Mouse (Mus musculus) limb, embryonic 11.5 days (tissue): ENCODE measurements at regions not wholly inside any gene's neighbourhood (a gene's known extent, or its start where the extent isn't known, plus 50 kb on each side); places are given as distances from the start of the nearest gene placed in this dataset.

ENCODE experiments used
- ATAC-seq: fragments of 200-750 bp; cut with Nextera tagmentation; 2 replicates; pipeline ENCODE4 v1.8.0; 2017; ENCODE audit warnings: low read depth; ENCODE audit not compliant: insufficient number of reproducible peaks, low FRiP score, low TSS enrichment
- DNase-seq: peaks from one replicate; pipeline ENCODE4 v3.0.0-alpha.2; 2015; ENCODE audit warnings: low spot score
- H3K27ac ChIP-seq: fragments of 300-500 bp; sonication (generic); replicated peaks from 2 replicates; pipeline ENCODE4 v1.5.1; 2014; ENCODE audit warnings: low read depth, mild to moderate bottlenecking, low read length
- H3K27me3 ChIP-seq: fragments of 300-500 bp; sonication (generic); 2 replicates; pipeline ENCODE4 v1.6.1; 2014; ENCODE audit warnings: mild to moderate bottlenecking, low read length, mixed read lengths; ENCODE audit not compliant: control insufficient read depth, insufficient read depth
- H3K36me3 ChIP-seq: fragments of 300-500 bp; sonication (generic); 2 replicates; pipeline ENCODE4 v1.6.1; 2014; ENCODE audit warnings: mild to moderate bottlenecking, low read length, moderate library complexity, mixed read lengths; ENCODE audit not compliant: control insufficient read depth, insufficient read depth
- H3K4me1 ChIP-seq: fragments of 300-500 bp; sonication (generic); 2 replicates; pipeline ENCODE4 v1.6.1; 2014; ENCODE audit warnings: low read length, mixed read lengths; ENCODE audit not compliant: control insufficient read depth, insufficient read depth
- H3K4me2 ChIP-seq: fragments of 300-500 bp; sonication (generic); 2 replicates; pipeline ENCODE4 v1.6.1; 2014; ENCODE audit warnings: low read depth, mild to moderate bottlenecking, moderate library complexity; ENCODE audit not compliant: severe bottlenecking
- H3K4me3 ChIP-seq: fragments of 300-500 bp; sonication (generic); 2 replicates; pipeline ENCODE4 v1.5.1; 2014; ENCODE audit warnings: low read depth, low read length
- H3K9ac ChIP-seq: fragments of 300-500 bp; sonication (generic); 2 replicates; pipeline ENCODE4 v1.6.1; 2014; ENCODE audit warnings: mild to moderate bottlenecking, low read length
- H3K9me3 ChIP-seq: fragments of 300-500 bp; sonication (generic); 2 replicates; pipeline ENCODE4 v1.6.1; 2016; ENCODE audit warnings: low read length; ENCODE audit not compliant: control insufficient read depth
- WGBS: fragments of 180-500 bp; shearing (Covaris S2); extraction: QIAGEN DNeasy Blood & Tissue Kit; methylation state at CpG from one replicate; pipeline ENCODE4 v1.1.7; 2014; 5-methylcytosine and 5-hydroxymethylcytosine counted together

DNA sequence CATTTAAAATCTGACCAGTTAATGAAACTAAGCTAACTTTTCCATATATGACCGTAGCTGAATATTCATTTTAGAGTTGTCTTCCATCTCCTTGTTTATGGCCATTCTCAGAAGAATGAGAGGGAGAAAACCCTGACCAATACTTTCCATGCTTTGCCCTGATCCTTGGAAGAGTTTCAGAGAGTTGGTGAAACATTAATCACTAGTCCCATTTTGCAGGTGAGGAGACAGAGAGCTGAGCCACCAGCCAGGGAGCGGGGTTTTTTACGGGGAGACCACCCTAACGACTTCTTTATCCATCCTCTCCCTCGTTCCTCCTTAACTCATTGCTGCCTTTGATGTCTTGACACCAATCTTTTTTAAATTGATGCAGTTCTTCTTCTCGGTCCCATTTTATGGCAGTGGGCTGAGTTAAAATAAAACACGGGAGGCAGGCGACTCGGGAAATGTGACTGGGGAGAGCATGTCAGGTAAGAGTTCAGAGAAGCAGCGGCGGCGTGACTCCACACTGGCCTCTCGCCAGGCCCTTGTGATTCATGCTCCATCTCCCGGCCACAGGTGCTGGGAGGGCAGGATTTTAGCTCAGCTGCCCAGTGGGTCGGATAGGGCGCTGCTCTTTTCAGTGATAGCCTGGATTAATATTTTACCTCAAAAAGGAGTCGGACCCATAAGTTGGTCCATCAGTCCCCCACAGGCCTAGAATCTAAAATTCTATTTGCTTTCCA, 81.3 kb upstream of the Nrip1 start:
- Histone ChIP-seq H3K9me3 (no peaks in the 10 kb centered on the region), H3K4me3 (no peak overlapping the region), H3K27me3 (no peaks in the 10 kb centered on the region), H3K27ac (no peak overlapping the region), H3K4me2 (no peak overlapping the region), H3K9ac (no peak overlapping the region), H3K36me3 (no peaks in the 10 kb centered on the region), H3K4me1 (0 out of 2 replicates have a peak, but pooled peaks cover 7% of the 10 kb centered on the region)
- 38% methylated on average over 17 of the region's 17 CpGs for WGBS
- ATAC-seq, result no peak
- DNase-seq, result peak; percentile 37

DNA sequence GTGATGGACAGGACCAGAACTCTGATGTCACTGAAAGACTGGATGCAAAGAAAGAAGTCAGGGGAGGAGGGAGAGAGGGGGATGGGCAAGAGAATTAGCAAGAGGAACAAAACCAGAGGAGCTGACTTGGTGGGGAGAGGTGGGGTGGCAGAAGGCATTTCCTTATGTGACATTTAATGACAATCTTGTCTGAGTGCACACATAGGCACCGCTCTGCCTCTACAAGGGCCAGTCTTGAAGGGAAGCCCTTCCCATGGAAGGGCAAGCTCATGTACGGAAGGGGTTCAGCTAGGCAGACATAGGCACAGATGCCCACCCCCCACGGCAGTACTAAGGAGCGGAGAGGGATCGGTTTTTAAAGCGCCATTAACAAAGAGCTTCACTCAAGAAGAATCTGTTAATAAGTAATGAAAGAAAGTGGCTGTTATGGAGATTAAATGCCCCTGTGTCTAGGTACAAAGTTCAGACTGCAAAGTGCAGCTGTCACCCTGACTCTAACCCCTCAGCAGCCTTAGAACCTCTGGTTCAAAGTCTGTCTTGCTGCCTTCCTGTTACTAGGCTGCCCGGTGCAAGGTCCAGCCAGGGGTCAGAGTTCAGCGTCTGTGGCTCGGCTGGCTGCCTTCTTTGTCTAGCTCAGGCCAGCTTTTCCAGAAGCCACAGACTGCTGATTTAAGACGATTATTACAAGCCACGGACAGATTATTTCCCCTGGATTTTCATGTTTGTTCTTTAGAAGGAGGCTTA, 80.0 kb upstream of the Nrip1 start:
- H3K27me3 ChIP-seq, result no peaks in the 10 kb centered on the region
- no peak overlapping the region for H3K4me2 ChIP-seq
- ATAC-seq (peak; percentile 68; the same call in 1 of the 2 replicates), DNase-seq (peak; percentile 65)
- H3K4me1 ChIP-seq, result 0 out of 2 replicates have a peak, but pooled peaks cover 7% of the 10 kb centered on the region
- H3K27ac ChIP-seq, result no peak overlapping the region
- 11% methylated on average over 11 of the region's 11 CpGs for whole genome bisulfite sequencing
- H3K9ac ChIP-seq, result no peak overlapping the region
- no peaks in the 10 kb centered on the region for H3K9me3 ChIP-seq
- no peak overlapping the region for H3K4me3 ChIP-seq
- H3K36me3 ChIP-seq, result no peaks in the 10 kb centered on the region

DNA sequence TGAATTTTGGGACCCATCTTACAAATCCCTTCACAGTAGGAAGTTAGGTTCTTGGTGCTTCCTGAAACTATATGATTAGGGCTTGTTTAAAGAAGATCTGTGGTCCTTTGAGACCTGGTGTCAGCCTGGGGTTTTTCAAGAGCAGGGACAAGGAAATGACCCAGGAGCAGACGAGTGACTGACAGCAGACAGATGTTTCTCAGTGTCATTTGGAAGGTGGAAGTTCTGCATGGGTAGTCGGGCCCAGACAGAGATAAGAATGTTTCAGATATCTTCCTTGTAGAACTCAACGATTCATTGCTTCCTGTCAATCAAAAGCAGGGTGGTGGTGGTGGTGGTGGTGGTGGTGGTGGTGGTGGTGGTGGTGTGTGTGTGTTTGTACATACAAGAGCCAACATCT, 75.1 kb upstream of the Nrip1 start:
- DNase-seq, result no peak
- H3K4me2 ChIP-seq, result no peak overlapping the region
- no peaks in the 10 kb centered on the region for H3K27me3 ChIP-seq
- WGBS, result 82% methylated on average over 3 of the region's 3 CpGs
- H3K4me1 ChIP-seq, result 0 out of 2 replicates have a peak, but pooled peaks cover under 1% of the 10 kb centered on the region
- H3K27ac ChIP-seq, result no peak overlapping the region
- no peak overlapping the region for H3K4me3 ChIP-seq
- ATAC-seq, result no peak
- H3K9ac ChIP-seq, result no peak overlapping the region
- no peaks in the 10 kb centered on the region for H3K36me3 ChIP-seq
- no peaks in the 10 kb centered on the region for H3K9me3 ChIP-seq

DNA sequence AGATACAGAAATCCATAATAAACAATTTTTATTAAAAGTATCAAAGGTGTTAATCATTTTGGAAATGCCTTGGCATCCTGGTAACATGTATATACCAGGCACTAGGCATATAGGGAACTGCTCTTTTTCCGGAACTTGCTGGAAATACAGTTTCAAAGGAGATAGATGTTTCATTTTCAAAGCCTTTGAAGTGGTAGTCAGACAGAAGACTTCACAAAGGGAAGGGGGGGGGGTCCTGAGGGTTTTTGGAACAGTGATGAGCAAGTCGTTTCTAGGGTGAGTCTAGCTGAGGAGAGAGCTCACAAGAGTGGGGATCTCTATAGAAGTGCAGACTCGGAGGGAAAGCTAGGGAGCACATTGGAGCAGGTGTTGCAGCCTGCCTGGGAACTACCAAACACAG, 73.4 kb upstream of the Nrip1 start:
- 73% methylated on average over 3 of the region's 3 CpGs for WGBS
- no peaks in the 10 kb centered on the region for H3K27me3 ChIP-seq
- H3K4me2 ChIP-seq, result no peak overlapping the region
- H3K27ac ChIP-seq, result no peak overlapping the region
- DNase-seq (no peak), ATAC-seq (no peak)
- no peaks in the 10 kb centered on the region for H3K4me1 ChIP-seq
- H3K9me3 ChIP-seq, result no peaks in the 10 kb centered on the region
- H3K36me3 ChIP-seq, result no peaks in the 10 kb centered on the region
- no peak overlapping the region for H3K9ac ChIP-seq
- no peak overlapping the region for H3K4me3 ChIP-seq

DNA sequence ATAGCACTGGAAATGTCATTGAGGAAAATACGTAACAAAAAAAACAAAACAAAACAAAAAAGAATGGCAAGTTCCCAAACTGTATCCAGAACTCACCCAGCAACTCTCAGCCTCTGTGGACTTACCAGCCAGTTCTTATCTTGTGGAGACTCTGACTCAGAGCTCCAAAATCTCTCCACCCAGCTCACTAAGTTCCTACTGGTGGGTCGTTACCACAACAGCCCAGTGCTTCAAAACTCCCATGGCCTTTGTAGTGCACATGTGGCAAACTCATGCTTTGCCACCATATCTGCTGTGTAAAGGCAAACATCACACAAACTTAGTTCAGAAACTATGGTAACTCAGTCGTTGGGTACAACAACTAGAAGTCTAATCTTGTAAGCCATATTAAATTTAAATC, 71.0 kb upstream of the Nrip1 start:
- WGBS, result 75% methylated on average over 3 of the region's 3 CpGs
- no peak overlapping the region for H3K27ac ChIP-seq

DNA sequence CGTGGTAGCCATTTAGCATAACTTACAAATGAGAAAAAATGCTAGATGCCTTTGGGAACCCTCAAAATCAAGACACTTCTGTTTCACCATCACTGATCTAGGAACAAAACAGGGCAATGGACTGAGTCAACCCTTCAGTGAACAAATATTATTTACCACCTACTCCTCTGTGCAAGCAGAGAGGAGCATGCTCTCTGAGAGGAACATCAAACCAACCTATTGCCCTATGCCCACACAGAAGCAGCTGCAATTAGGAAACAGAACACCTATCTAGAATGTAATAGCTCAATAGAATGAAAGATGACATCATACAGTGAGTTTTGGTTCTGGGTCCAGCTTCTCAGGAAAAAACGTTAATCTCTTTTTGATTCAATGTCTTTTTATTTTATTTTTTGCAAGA, 69.0 kb upstream of the Nrip1 start:
- Histone ChIP-seq H3K9me3 (no peaks in the 10 kb centered on the region), H3K27ac (no peak overlapping the region), H3K9ac (no peak overlapping the region), H3K4me3 (no peak overlapping the region), H3K4me2 (no peak overlapping the region), H3K27me3 (no peaks in the 10 kb centered on the region), H3K36me3 (no peaks in the 10 kb centered on the region), H3K4me1 (no peaks in the 10 kb centered on the region)
- 86% methylated on average over 2 of the region's 2 CpGs for WGBS
- no peak for ATAC-seq
- DNase-seq, result no peak

More for the DNA sequence above, 71.0 kb upstream of the Nrip1 start:
- no peaks in the 10 kb centered on the region for H3K9me3 ChIP-seq
- DNase-seq (no peak), ATAC-seq (no peak)
- H3K4me1 ChIP-seq, result no peaks in the 10 kb centered on the region
- H3K9ac ChIP-seq, result no peak overlapping the region
- H3K4me3 ChIP-seq, result no peak overlapping the region
- H3K27me3 ChIP-seq, result no peaks in the 10 kb centered on the region
- no peak overlapping the region for H3K4me2 ChIP-seq
- H3K36me3 ChIP-seq, result no peaks in the 10 kb centered on the region

DNA sequence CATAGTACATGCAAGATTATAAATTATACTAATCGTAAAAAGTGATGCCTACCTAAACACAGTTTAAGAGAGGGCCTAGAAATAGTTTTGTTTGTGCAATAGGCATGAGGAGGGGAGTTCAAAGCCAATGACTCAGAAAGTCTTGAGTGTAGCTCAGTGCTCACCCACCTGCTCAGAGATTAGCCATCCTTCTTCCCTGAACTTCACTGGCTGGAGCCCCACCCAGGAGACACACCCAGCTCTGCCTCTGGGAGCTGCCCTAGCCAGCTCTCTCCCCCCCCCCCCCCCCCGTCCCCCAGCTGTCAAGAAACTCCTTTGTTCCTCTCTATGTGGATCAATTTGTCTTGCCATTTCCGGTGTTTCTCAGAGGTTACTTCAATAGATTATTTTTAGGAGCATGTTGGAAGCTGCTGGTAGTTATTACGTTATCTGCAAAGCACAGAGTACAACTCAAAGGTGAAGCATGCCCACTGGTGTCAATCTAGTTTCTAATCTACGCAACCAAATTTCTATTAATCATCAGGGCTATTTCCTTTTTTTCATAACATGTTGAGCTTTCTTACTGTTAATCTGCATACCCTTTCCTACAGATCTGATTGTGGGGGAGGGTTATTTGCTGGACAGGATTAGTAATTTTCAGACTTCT, 68.3 kb upstream of the Nrip1 start:
- no peaks in the 10 kb centered on the region for H3K27me3 ChIP-seq
- H3K36me3 ChIP-seq, result no peaks in the 10 kb centered on the region
- WGBS, result 62% methylated on average over 5 of the region's 5 CpGs
- no peak overlapping the region for H3K4me3 ChIP-seq
- H3K9me3 ChIP-seq, result no peaks in the 10 kb centered on the region
- DNase-seq (no peak), ATAC-seq (no peak)
- no peaks in the 10 kb centered on the region for H3K4me1 ChIP-seq
- no peak overlapping the region for H3K4me2 ChIP-seq
- H3K27ac ChIP-seq, result no peak overlapping the region
- no peak overlapping the region for H3K9ac ChIP-seq

DNA sequence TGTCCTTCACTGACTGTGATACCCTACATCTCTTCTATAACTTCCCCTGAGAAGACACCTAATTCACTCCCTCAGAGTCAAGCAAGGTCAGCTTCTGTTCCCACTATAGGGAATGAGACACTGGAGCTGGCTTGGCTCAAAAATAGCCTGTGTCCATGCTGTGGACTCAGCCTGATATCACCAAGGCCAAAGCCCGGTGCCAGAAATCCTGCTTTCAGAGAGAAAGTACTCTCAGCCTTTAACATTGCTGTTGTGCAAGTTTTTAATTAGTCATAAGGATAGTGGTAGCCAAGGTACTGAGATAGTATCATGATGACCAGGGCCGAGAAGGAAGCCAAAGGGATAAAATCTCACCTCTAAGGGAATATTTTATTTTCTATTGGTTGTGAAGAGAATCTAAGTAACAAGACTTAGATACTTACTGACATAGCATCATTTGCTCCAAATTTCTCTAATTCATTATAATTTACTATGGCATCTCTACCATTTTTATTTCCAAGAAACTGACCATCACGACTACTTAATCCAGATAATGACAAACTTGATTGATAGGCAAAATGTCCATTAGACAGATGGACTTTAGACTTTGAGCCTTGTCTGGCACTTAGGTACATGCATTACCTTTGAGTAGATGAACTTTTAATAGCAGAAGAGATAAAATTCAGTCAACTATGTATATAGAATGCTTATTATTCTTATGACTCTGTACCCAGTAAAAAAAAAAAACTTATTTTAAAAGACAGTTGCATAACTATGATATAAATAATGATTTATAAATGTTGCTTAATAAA, 64.7 kb upstream of the Nrip1 start:
- no peaks in the 10 kb centered on the region for H3K27me3 ChIP-seq
- no peak for DNase-seq
- no peaks in the 10 kb centered on the region for H3K36me3 ChIP-seq
- no peak overlapping the region for H3K27ac ChIP-seq
- no peaks in the 10 kb centered on the region for H3K9me3 ChIP-seq
- 88% methylated on average over 3 of the region's 3 CpGs for WGBS
- no peaks in the 10 kb centered on the region for H3K4me1 ChIP-seq
- no peak overlapping the region for H3K9ac ChIP-seq
- H3K4me3 ChIP-seq, result no peak overlapping the region
- ATAC-seq, result no peak
- H3K4me2 ChIP-seq, result no peak overlapping the region
